Mouse (Mus musculus): Measurements from ENCODE around the gene Plekhh2. TPM values are rescaled to one million over a fixed set of nuclear protein-coding genes. Genes with fewer than 3 reads are reported as not detected.

Plekhh2 gene
- polyA plus RNA-seq, 1 experiment from 2014 or later = 2.1 TPM

GRCm38 (mm10) chr17:84520057-84520456 lies 8.4 kb downstream of the Plekhh2 start:
- Histone ChIP-seq H3K4me1 (replicated peaks) (no peaks in the 10 kb centered on the region), H3K4me3 (no peak overlapping the region), H3K36me3 (0 out of 2 replicates have a peak, but pooled peaks cover 3% of the 10 kb centered on the region), H3K9ac (no peak overlapping the region), H3K9me3 (no peaks in the 10 kb centered on the region), H3K4me2 (no peak overlapping the region), H3K27me3 (no peaks in the 10 kb centered on the region), H3K27ac (no peak overlapping the region)
- no peak for ATAC-seq (ENCODE audit: low FRiP score)

- WGBS = 84% methylated on average over 4 of the region's 4 CpGs
- Histone ChIP-seq H3K27me3 (no peaks in the 10 kb centered on the region), H3K4me3 (no peak overlapping the region), H3K4me2 (no peak overlapping the region), H3K27ac (no peak overlapping the region), H3K9me3 (no peaks in the 10 kb centered on the region), H3K9ac (no peak overlapping the region), H3K4me1 (replicated peaks) (peaks cover 20% of the 10 kb centered on the region), H3K36me3 (no peaks in the 10 kb centered on the region)
- no peak for ATAC-seq (ENCODE audit: low FRiP score)
These were observed 17.7 kb downstream of the Plekhh2 start for GRCm38 (mm10) chr17:84529356-84529755.

DNA sequence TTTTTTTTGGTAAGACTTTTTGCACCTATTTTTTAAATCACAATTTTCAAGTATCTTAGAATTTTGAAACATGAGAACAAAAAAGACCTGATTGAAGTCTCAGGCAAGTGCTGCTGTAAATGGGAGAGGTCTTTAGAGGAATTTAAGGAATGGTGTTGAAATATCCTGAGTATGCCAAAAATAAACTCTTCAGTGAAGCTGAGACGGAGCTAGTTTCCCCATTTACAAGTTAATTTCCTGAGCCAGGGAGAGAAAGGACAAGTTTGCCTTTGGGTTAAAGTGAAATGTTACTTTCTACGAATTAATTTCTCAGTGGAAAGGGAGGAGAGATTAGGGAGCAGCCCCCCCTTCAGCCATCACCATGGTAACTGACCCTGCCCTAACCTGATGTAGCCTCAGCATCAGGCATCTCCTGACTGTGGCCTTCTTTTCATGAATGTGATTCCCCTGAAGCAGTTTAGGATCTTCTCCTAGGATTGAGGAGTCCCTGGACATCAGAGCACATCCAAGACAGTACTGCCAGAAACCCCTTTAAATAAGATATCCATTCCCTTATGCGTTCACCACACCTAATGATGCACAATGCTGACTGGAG lies 18.6 kb downstream of the Plekhh2 start:
- Histone ChIP-seq H3K4me2 (no peak overlapping the region), H3K27me3 (no peaks in the 10 kb centered on the region), H3K4me3 (no peak overlapping the region), H3K36me3 (no peaks in the 10 kb centered on the region), H3K4me1 (replicated peaks) (peaks cover 20% of the 10 kb centered on the region), H3K27ac (no peak overlapping the region), H3K9me3 (no peaks in the 10 kb centered on the region), H3K9ac (no peak overlapping the region)
- 53% methylated on average over 3 of the region's 3 CpGs for WGBS
- no peak for ATAC-seq (ENCODE audit: low FRiP score)

DNA sequence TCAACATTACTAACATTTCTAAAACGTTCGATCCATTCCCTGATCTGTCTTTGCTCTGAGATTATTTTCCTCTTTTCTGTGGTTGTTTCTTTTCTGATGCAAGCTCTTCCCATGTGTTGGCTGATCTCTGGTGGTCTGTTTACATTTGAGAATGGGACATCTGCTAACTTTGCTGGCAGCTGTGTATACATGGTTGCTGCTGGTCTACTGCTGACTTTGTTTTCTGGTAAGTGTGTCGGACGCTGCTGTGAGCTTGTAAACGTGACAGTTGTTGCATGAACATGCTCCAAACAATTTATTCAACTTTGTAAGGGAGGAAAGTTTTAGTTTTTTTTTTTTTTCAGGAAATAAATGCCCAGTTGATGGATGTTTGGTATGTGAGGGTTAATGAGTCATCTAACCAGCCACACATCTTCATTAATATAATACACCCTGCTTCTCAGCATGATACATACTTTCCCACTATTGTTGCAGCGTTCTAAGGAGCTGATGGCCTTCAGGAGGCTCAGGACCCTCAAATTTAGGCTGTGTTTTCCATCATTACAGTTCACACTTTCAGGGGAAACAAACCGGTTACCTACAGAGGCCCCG lies 21.3 kb downstream of the Plekhh2 start:
- WGBS = 61% methylated on average over 8 of the region's 8 CpGs
- Histone ChIP-seq H3K4me1 (replicated peaks) (peaks cover 20% of the 10 kb centered on the region), H3K27ac (peak overlapping the region; percentile 42; the same call in 1 of the 2 replicates), H3K4me3 (no peak overlapping the region), H3K4me2 (no peak overlapping the region), H3K36me3 (no peaks in the 10 kb centered on the region), H3K9me3 (no peaks in the 10 kb centered on the region), H3K27me3 (no peaks in the 10 kb centered on the region), H3K9ac (no peak overlapping the region)
- no peak for ATAC-seq (ENCODE audit: low FRiP score)

DNA sequence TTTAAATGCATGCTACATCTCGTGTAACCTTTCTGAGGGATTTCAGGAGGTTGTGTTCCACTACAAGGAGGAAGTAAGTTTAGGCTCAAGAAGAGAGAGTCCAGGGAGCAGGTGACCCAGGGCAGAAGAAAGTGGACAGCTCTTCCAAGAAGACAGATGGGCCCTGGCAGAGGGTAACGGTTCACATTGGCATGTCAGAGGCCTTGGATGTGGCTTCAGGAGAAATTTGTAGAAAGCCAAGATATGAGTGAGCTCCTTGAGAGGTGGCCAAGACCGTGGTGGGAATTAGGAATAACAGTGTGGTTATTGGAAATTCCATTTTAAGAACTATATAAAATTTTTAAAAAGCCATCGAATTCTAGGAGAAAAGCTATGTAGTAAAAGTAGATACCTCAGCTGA lies 22.1 kb downstream of the Plekhh2 start:
- H3K9ac ChIP-seq = no peak overlapping the region
- WGBS = 89% methylated on average over 4 of the region's 4 CpGs
- H3K4me2 ChIP-seq = no peak overlapping the region
- H3K4me1 ChIP-seq (replicated peaks) = peaks cover 20% of the 10 kb centered on the region
- H3K36me3 ChIP-seq = no peaks in the 10 kb centered on the region
- no peak for ATAC-seq (ENCODE audit: low FRiP score)
- no peaks in the 10 kb centered on the region for H3K27me3 ChIP-seq
- no peak overlapping the region for H3K27ac ChIP-seq
- H3K4me3 ChIP-seq = no peak overlapping the region
- no peaks in the 10 kb centered on the region for H3K9me3 ChIP-seq

DNA sequence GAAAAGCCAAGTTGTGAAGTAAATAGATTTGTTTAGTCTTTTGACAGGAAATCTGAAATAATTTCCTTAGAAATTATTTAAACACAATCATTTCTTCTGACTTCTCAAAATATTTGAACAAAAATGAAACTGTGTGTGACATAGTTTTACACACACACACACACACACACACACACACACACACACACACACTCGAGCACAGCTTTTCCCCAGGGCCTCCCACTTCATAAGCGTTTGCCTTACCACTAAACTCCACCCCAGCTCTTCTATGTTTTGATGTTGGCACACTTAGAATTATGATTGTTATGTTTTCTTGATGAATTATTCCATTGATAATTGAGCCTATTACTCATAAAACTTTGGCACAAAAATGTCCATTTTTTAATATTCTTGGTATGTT lies 22.9 kb downstream of the Plekhh2 start:
- no peaks in the 10 kb centered on the region for H3K36me3 ChIP-seq
- no peaks in the 10 kb centered on the region for H3K9me3 ChIP-seq
- H3K4me1 ChIP-seq (replicated peaks) = peaks cover 20% of the 10 kb centered on the region
- H3K27me3 ChIP-seq = no peaks in the 10 kb centered on the region
- no peak for ATAC-seq (ENCODE audit: low FRiP score)
- H3K9ac ChIP-seq = no peak overlapping the region
- no peak overlapping the region for H3K4me2 ChIP-seq
- 89% methylated on average over 2 of the region's 2 CpGs for WGBS
- H3K4me3 ChIP-seq = no peak overlapping the region
- no peak overlapping the region for H3K27ac ChIP-seq

GRCm38 (mm10) chr17:84535226-84535625 lies 23.5 kb downstream of the Plekhh2 start:
- ATAC-seq (ENCODE audit: low FRiP score) = no peak
- Histone ChIP-seq H3K4me3 (no peak overlapping the region), H3K4me1 (replicated peaks) (peaks cover 20% of the 10 kb centered on the region), H3K36me3 (no peaks in the 10 kb centered on the region), H3K27ac (no peak overlapping the region), H3K4me2 (no peak overlapping the region), H3K9ac (no peak overlapping the region), H3K27me3 (no peaks in the 10 kb centered on the region), H3K9me3 (no peaks in the 10 kb centered on the region)
- WGBS = 52% methylated on average over 4 of the region's 4 CpGs

- Histone ChIP-seq H3K4me2 (no peak overlapping the region), H3K27me3 (no peaks in the 10 kb centered on the region), H3K27ac (no peak overlapping the region), H3K4me3 (no peak overlapping the region), H3K9me3 (no peaks in the 10 kb centered on the region), H3K4me1 (replicated peaks) (peaks cover 12% of the 10 kb centered on the region; the same call in 1 of the 2 replicates), H3K9ac (no peak overlapping the region), H3K36me3 (no peaks in the 10 kb centered on the region)
- 97% methylated on average over 6 of the region's 6 CpGs for WGBS
- ATAC-seq (ENCODE audit: low FRiP score) = no peak
These were observed 25.6 kb downstream of the Plekhh2 start for GRCm38 (mm10) chr17:84537301-84537700.

DNA sequence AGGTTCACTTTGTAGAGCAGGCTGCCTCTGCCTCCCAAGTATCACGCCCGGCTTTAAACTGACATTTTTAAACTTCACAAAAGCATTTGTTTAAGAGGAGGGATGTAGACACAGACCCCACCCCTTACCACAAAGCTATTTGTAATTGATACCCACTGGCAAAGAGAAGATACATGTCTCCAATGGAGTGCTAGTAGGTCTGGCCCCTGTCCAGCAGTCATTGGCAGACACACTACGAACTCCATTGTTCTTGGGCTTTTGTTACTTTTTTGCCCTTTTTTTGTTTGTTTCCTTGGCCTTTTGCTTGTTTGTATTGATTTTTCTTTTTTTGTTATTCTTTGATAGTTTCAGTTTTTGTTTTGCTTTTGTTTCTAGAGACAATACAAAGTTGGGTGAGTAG lies 26.3 kb downstream of the Plekhh2 start:
- 62% methylated on average over 3 of the region's 3 CpGs for WGBS
- no peak overlapping the region for H3K4me3 ChIP-seq
- no peak overlapping the region for H3K27ac ChIP-seq
- no peak overlapping the region for H3K9ac ChIP-seq
- 0 out of 2 replicates have a peak, but pooled peaks cover 5% of the 10 kb centered on the region for H3K4me1 ChIP-seq (replicated peaks)
- H3K36me3 ChIP-seq = no peaks in the 10 kb centered on the region
- ATAC-seq (ENCODE audit: low FRiP score) = no peak
- H3K4me2 ChIP-seq = no peak overlapping the region
- no peaks in the 10 kb centered on the region for H3K27me3 ChIP-seq
- H3K9me3 ChIP-seq = no peaks in the 10 kb centered on the region

GRCm38 (mm10) chr17:84540603-84541002 lies 28.9 kb downstream of the Plekhh2 start:
- Histone ChIP-seq H3K4me1 (replicated peaks) (no peaks in the 10 kb centered on the region), H3K27ac (no peak overlapping the region), H3K36me3 (no peaks in the 10 kb centered on the region), H3K27me3 (no peaks in the 10 kb centered on the region), H3K9me3 (no peaks in the 10 kb centered on the region), H3K4me3 (no peak overlapping the region), H3K4me2 (no peak overlapping the region), H3K9ac (no peak overlapping the region)
- WGBS = 79% methylated on average over 8 of the region's 8 CpGs
- ATAC-seq (ENCODE audit: low FRiP score) = no peak

DNA sequence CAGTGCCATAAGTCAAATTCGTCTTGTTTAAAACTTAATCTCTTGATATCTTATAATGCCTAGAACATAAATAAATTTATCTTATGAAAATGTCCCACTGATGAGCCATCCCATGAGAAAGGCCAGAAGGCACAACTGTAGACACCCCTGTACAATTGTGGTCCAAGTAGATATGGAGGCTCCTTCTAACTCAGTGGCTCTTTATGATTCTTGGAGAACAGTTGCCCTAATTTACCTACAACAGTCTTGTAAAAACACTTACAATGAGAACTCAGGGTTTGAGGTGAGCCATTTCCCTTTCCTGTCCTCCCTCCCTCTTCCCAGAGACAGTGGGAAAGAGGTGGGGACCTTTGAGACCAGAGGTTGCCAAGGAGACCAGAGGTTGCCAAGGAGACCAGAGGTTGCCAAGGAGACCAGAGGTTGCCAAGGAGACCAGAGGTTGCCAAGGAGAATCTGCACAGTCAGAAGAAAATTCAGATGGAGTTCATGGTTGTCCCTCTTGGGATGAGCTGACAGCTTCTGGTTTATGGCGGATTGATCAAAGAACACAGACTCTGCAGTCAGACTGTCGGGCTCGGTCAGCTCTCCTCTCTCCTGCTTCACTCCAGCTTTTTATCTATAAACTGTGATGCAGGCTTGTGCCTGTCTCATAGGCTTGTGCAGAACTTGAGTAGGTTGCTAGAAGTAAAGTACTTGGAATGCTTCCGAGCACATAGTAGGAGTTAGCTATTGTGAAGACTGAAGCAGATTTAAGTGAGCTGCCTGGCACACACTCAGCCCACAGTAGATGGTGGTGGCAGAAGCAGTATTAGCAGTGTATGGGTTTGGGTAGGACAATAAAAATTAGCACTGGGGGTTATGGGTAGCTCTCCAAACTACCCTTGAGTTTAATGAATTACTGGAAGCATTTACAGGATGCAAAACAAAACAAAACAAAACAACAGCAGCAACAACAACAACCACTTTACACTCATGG lies 39.5 kb downstream of the Plekhh2 start:
- Histone ChIP-seq H3K9me3 (no peaks in the 10 kb centered on the region), H3K36me3 (no peaks in the 10 kb centered on the region), H3K27me3 (no peaks in the 10 kb centered on the region), H3K4me3 (no peak overlapping the region), H3K27ac (peak overlapping the region; percentile 87), H3K4me2 (peak overlapping the region; percentile 34), H3K4me1 (replicated peaks) (peaks cover 25% of the 10 kb centered on the region), H3K9ac (no peak overlapping the region)
- WGBS = 29% methylated on average over 5 of the region's 5 CpGs
- peak; percentile 95 for ATAC-seq (ENCODE audit: low FRiP score)

GRCm38 (mm10) chr17:84552230-84552629 lies 40.5 kb downstream of the Plekhh2 start:
- Histone ChIP-seq H3K4me2 (no peak overlapping the region), H3K27me3 (no peaks in the 10 kb centered on the region), H3K27ac (peak overlapping the region; percentile 87), H3K9ac (no peak overlapping the region), H3K4me3 (no peak overlapping the region), H3K36me3 (no peaks in the 10 kb centered on the region), H3K9me3 (no peaks in the 10 kb centered on the region), H3K4me1 (replicated peaks) (peaks cover 25% of the 10 kb centered on the region)
- ATAC-seq (ENCODE audit: low FRiP score) = 0 out of 2 replicates have a peak, but pooled peaks have one; percentile 5
- WGBS = 29% methylated on average over 5 of the region's 5 CpGs

Data from hindbrain, embryonic 13.5 days (tissue).